Mouse (Mus musculus): ENCODE data around the gene Lama4.

- no peak for TF ChIP-seq TCF12 (IDR thresholded peaks at IDR 0.05; ENCODE audit: low read depth, low read length)
- TF ChIP-seq POLR2A (IDR thresholded peaks at IDR 0.05; ENCODE audit: control insufficient read depth in 1 of 2, insufficient read depth in 1 of 2, low read depth in 1 of 2, low read length in 2 of 2, poor library complexity in 1 of 2), result no peak
- no peak for TF ChIP-seq GATA1 (IDR thresholded peaks at IDR 0.05; ENCODE audit: low read depth, low read length)
- no peak for TF ChIP-seq ZKSCAN1 (IDR thresholded peaks at IDR 0.05; ENCODE audit: low read depth, low read length)
- TF ChIP-seq USF2 (IDR thresholded peaks at IDR 0.05; ENCODE audit: borderline replicate concordance in 1 of 2, insufficient read depth in 1 of 2, low read depth in 1 of 2, low read length in 2 of 2), result no peak
These were observed 156.1 kb downstream of the Lama4 start for GRCm38 (mm10) chr10:39121412-39121811.

All from MEL (cell line).